Comparison of ENCODE assay signal across 16 mouse cellular contexts in the genomic region with DNA sequence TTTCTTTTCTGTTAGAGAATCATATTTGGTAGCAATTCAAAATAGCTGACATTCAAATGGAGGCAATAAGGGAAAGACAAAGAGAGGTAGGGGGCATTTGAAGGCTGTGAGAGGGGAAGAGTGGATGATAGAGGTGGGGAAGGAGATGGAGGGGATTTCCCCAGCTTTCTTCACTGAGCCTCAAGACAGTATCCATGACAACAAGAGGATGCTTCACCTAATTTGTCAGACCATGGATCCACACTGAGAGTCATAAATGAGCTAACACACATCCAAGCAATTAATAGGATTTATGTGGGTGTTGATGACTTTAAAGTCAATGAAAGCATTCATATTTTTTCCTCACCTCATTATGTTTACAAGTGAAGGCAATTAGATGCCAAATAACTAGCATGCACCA.
"Had no signal": no experiment of that assay in that cellular context is flagged by ENCODE, and none has a peak within 500 bp of the region (broad histone marks: within the 10 kb centered on the region; RNA-seq: fewer than 3 reads in every experiment).

No protein-coding gene starts in this region.

- H3K36me3 ChIP-seq: kidney, embryonic 15.5 days; limb, embryonic 10.5 days; liver, embryonic 15.5 days; midbrain, embryonic 10.5 days; midbrain, embryonic 15.5 days; stomach, embryonic 15.5 days had no signal

- H3K9me3 ChIP-seq: kidney, embryonic 15.5 days; limb, embryonic 10.5 days; liver, embryonic 15.5 days; midbrain, embryonic 10.5 days; midbrain, embryonic 15.5 days; stomach, embryonic 15.5 days had no signal

- DNase-seq: kidney, adult 2 months; kidney, postnatal 14 days; lung, adult 2 months; lung, postnatal 10 days; lung, postnatal 4 days; right cerebral cortex, postnatal 14 days; thymus, adult 2 months; thymus, postnatal 25 days had no signal

- H3K27me3 ChIP-seq: kidney, embryonic 15.5 days; liver, embryonic 15.5 days; midbrain, embryonic 15.5 days; stomach, embryonic 15.5 days had no signal

- H3K9ac ChIP-seq: kidney, embryonic 15.5 days; liver, embryonic 15.5 days; midbrain, embryonic 15.5 days; stomach, embryonic 15.5 days had no signal

- ATAC-seq: midbrain, embryonic 15.5 days had no signal

- H3K4me3 ChIP-seq: kidney, embryonic 15.5 days; left cerebral cortex, adult 2 months; limb, embryonic 10.5 days; liver, embryonic 15.5 days; midbrain, embryonic 10.5 days; midbrain, embryonic 15.5 days; stomach, embryonic 15.5 days had no signal

- H3K4me2 ChIP-seq: kidney, embryonic 15.5 days; liver, embryonic 11.5 days; liver, embryonic 15.5 days; midbrain, embryonic 15.5 days; stomach, embryonic 15.5 days had no signal

- H3K27ac ChIP-seq: kidney, embryonic 15.5 days; left cerebral cortex, adult 2 months; limb, embryonic 10.5 days; liver, embryonic 15.5 days; midbrain, embryonic 10.5 days; midbrain, embryonic 15.5 days; stomach, embryonic 15.5 days had no signal

- H3K4me1 ChIP-seq: kidney, embryonic 15.5 days; limb, embryonic 10.5 days; liver, embryonic 15.5 days; midbrain, embryonic 10.5 days; midbrain, embryonic 15.5 days; stomach, embryonic 15.5 days had no signal
